Mouse (Mus musculus) ES-Bruce4 (cell line): ENCODE measurements around the gene Eme1.

Experiments used
- CTCF ChIP-seq: IDR thresholded peaks from one replicate; pipeline ENCODE4 v1.8.1; 2011; ENCODE audit warnings: low read depth, low read length
- EP300 ChIP-seq: IDR thresholded peaks from 2 replicates; pipeline ENCODE4 v1.6.1; 2011; ENCODE audit warnings: low read depth, low read length; ENCODE audit not compliant: insufficient read depth
- POLR2A ChIP-seq: IDR thresholded peaks from one replicate; pipeline ENCODE4 v1.8.1; 2011; ENCODE audit warnings: low read length; ENCODE audit not compliant: insufficient read depth

DNA sequence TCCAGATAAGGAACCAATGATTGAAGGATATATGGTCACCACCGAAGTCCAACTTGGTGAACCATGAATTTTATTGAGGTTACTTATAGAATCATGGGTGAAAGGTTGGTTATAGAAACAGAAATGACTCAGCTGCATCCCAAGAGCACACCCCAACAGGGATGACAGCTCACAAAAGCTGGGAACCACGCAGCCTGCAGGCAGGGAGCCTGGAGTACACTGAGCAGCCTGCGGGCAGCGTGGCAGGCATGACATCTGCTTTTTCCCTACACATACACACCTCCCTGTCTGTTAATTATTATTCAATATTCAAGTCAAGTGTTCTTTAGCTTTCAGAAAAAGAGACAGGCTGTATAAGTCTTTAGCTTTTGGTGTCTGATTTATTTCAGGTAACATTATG is 39.2 kb downstream of the Eme1 start:
- TF ChIP-seq CTCF (no peak), POLR2A (no peak), EP300 (no peak)
